Mouse (Mus musculus): Measurements from ENCODE around the gene Iqsec2. TPM values are rescaled to one million over a fixed set of nuclear protein-coding genes. Genes with fewer than 3 reads are reported as not detected.
"Not testable (repeated sequence)": the region's sequence is repeated elsewhere in the genome, so short reads cannot be mapped to it uniquely, and the experiment has no call there.

The Iqsec2 gene
- total RNA-seq, 4 experiments from 2014 or later, result 143 to 160 (median 154) TPM

GRCm38 (mm10) chrX:152178843-152179545, 34.9 kb downstream of the Iqsec2 start:
- DNase-seq (ENCODE audit: low spot score in 2 of 2), result no peak

- DNase-seq (ENCODE audit: low spot score in 2 of 2), result no peak
Measured at GRCm38 (mm10) chrX:152179670-152180656, 35.9 kb downstream of the Iqsec2 start.

- DNase-seq (ENCODE audit: low spot score in 2 of 2), result no peak
Measured at GRCm38 (mm10) chrX:152187151-152187550, 43.1 kb downstream of the Iqsec2 start.

- DNase-seq (ENCODE audit: low spot score in 2 of 2), result no peak
Measured at GRCm38 (mm10) chrX:152191266-152191665, 47.2 kb downstream of the Iqsec2 start.

- no peak for DNase-seq (ENCODE audit: low spot score in 2 of 2)
Measured at GRCm38 (mm10) chrX:152197814-152198648, 54.0 kb downstream of the Iqsec2 start.

- no peak for DNase-seq (ENCODE audit: low spot score in 2 of 2)
Measured at GRCm38 (mm10) chrX:152201737-152202421, 57.8 kb downstream of the Iqsec2 start.

GRCm38 (mm10) chrX:152202422-152203103, 58.5 kb downstream of the Iqsec2 start:
- no peak for DNase-seq (ENCODE audit: low spot score in 2 of 2)

GRCm38 (mm10) chrX:152203247-152203646, 59.2 kb downstream of the Iqsec2 start:
- no peak for DNase-seq (ENCODE audit: low spot score in 2 of 2)

GRCm38 (mm10) chrX:152205486-152205885, 61.4 kb downstream of the Iqsec2 start:
- DNase-seq (ENCODE audit: low spot score in 2 of 2), result no peak

- DNase-seq (ENCODE audit: low spot score in 2 of 2), result no peak
Measured at GRCm38 (mm10) chrX:152214703-152215102, 70.6 kb downstream of the Iqsec2 start.

GRCm38 (mm10) chrX:152218529-152218928, 74.5 kb downstream of the Iqsec2 start:
- no peak for DNase-seq (ENCODE audit: low spot score in 2 of 2)

GRCm38 (mm10) chrX:152221721-152222120, 77.7 kb downstream of the Iqsec2 start:
- DNase-seq (ENCODE audit: low spot score in 2 of 2), result no peak

- DNase-seq (ENCODE audit: low spot score in 2 of 2), result no peak
Measured at GRCm38 (mm10) chrX:152222226-152222625, 78.2 kb downstream of the Iqsec2 start.

GRCm38 (mm10) chrX:152223313-152223712, 79.2 kb downstream of the Iqsec2 start:
- no peak for DNase-seq (ENCODE audit: low spot score in 2 of 2)

GRCm38 (mm10) chrX:152224280-152224679, 80.2 kb downstream of the Iqsec2 start:
- DNase-seq (ENCODE audit: low spot score in 2 of 2), result no peak

GRCm38 (mm10) chrX:152232781-152233763, 89.0 kb downstream of the Iqsec2 start, which contains the start of gene Kdm5c:
TSS of gene Kdm5c (plus strand) at chrX:152233020.
- DNase-seq (ENCODE audit: low spot score in 2 of 2), result peak; percentile 93 to 98

- DNase-seq (ENCODE audit: low spot score in 2 of 2), result no peak
Measured at GRCm38 (mm10) chrX:152234125-152234524, 90.1 kb downstream of the Iqsec2 start.

- DNase-seq (ENCODE audit: low spot score in 2 of 2), result no peak
Measured at GRCm38 (mm10) chrX:152235758-152236157, 91.7 kb downstream of the Iqsec2 start.

- not testable (repeated sequence) for DNase-seq (ENCODE audit: low spot score in 2 of 2)
Measured at GRCm38 (mm10) chrX:152243140-152243539, 99.1 kb downstream of the Iqsec2 start.

All from layer of hippocampus, adult 8-10 months (tissue).